Mouse (Mus musculus): Measurements from ENCODE around the gene Exoc3l2.

GRCm38 (mm10) chr7:19455186-19455585, 7.9 kb upstream of the Exoc3l2 start:
- TF ChIP-seq CTCF (conservative IDR thresholded peaks at IDR 0.05; ENCODE audit: low read length) (no peak), NANOG (IDR thresholded peaks at IDR 0.05; ENCODE audit: borderline replicate concordance, low read length) (no peak), POU5F1 (IDR thresholded peaks at IDR 0.05; ENCODE audit: borderline replicate concordance, low read length) (no peak)

All from E14TG2a.4 (cell line).